ENCODE assay signal across 13 mouse cellular contexts in genomic region chr10:98016596-98017304, GRCm38 (mm10).
"Had no signal": no experiment of that assay in that cellular context is flagged by ENCODE, and none has a peak within 500 bp of the region (broad histone marks: within the 10 kb centered on the region; RNA-seq: fewer than 3 reads in every experiment).

No protein-coding gene starts in this region.

- H3K9ac ChIP-seq: liver, embryonic 15.5 days; midbrain, embryonic 12.5 days; neural tube, embryonic 13.5 days; stomach, embryonic 15.5 days had no signal

- H3K27me3 ChIP-seq: liver, embryonic 15.5 days; midbrain, embryonic 12.5 days; neural tube, embryonic 13.5 days; stomach, embryonic 15.5 days had no signal

- H3K4me3 ChIP-seq: left cerebral cortex, adult 2 months; limb, embryonic 10.5 days; liver, embryonic 15.5 days; midbrain, embryonic 12.5 days; neural tube, embryonic 13.5 days; stomach, embryonic 15.5 days had no signal

- DNase-seq: kidney, adult 9 months; kidney, postnatal 14 days; retina, postnatal 1 day; right cerebral cortex, postnatal 14 days; thymus, postnatal 36 days had no signal

- H3K4me1 ChIP-seq: limb, embryonic 10.5 days; liver, embryonic 15.5 days; midbrain, embryonic 12.5 days; stomach, embryonic 15.5 days had no signal

- H3K36me3 ChIP-seq: limb, embryonic 10.5 days; liver, embryonic 15.5 days; midbrain, embryonic 12.5 days; neural tube, embryonic 13.5 days; stomach, embryonic 15.5 days had no signal

- H3K9me3 ChIP-seq: limb, embryonic 10.5 days; liver, embryonic 15.5 days; midbrain, embryonic 12.5 days; neural tube, embryonic 13.5 days; stomach, embryonic 15.5 days had no signal

- ATAC-seq: midbrain, embryonic 16.5 days had no signal

- H3K27ac ChIP-seq: left cerebral cortex, adult 2 months; limb, embryonic 10.5 days; liver, embryonic 15.5 days; midbrain, embryonic 12.5 days; neural tube, embryonic 13.5 days had no signal

- H3K4me2 ChIP-seq: liver, embryonic 11.5 days; liver, embryonic 15.5 days; midbrain, embryonic 12.5 days; neural tube, embryonic 13.5 days; stomach, embryonic 15.5 days had no signal
